ENCODE assay signal across 8 mouse cellular contexts in the genomic region with DNA sequence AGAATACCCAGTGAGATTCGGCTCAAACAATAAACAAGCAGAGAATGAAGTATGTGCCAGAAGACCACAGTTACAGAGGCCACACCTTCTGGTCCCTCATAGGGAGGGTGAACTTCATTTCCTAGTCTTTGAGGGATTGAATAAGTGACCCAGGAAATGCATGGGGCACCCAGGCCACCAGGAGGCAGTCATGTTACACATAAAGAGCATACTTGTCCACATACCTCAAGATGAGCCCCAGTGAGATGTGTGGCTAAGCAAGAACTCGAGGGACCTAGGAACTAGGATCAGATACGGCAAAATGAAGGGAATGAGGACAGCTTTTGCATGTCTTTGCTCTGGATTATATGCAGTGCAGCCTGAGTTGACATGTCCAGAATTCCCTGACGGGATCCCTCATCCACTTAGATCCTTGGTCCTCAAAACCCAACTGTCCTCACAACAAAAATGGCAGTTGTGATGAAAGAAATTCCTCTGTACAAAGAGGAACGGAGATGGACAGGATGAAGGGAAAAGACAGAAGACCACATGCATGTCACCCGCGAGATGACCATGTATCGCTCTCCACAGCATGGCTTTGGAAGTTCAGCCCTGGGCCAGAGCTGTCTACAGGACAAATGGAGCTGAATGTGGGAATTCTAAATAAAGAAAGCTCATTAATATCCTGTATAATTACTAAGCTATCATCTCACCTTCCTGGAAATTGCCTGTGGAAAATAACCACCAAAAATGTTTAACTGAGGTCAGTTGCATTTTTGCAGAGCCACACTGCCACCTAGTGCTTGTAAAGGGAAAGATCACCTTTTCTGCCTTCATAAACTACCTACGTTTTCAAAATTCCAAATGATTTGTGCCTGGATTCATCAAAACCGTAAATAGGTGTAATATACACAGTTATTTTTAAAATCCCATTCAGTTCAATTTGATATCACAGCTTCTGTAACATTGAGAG. TPM values are rescaled to one million over a fixed set of nuclear protein-coding genes. Genes with fewer than 3 reads are reported as not detected.
DNase-seq lines count a peak whose midpoint lies in the region; ATAC-seq and TF ChIP-seq lines count a peak whose summit lies in the region.

No protein-coding gene starts in this region.

- H3K9ac ChIP-seq in MEL (ENCODE audit: control insufficient read depth, low read depth, low read length, poor library complexity, severe bottlenecking): no peak overlapping the region
- 0 out of 2 replicates have a peak overlapping the region, but pooled peaks have one; percentile 14 for H3K9ac ChIP-seq in kidney, embryonic 14.5 days (ENCODE audit: low read depth, low read length)
- H3K9ac ChIP-seq in limb, embryonic 14.5 days (ENCODE audit: low read depth, low read length, severe bottlenecking): no peak overlapping the region

- ATAC-seq in frontal cortex, adult (ENCODE audit: low TSS enrichment): peak; percentile 69
- peak; percentile 50 for ATAC-seq in kidney, embryonic 14.5 days (ENCODE audit: low FRiP score, low TSS enrichment)
- ATAC-seq in limb, embryonic 14.5 days (ENCODE audit: low FRiP score, low read depth): no peak

- DNase-seq in A20 (ENCODE audit: low read depth, low spot score) (peak; percentile 56), MEL (ENCODE audit: low read depth, low spot score) (peak; percentile 31)
- DNase-seq in cerebellum, adult 18-20 months: peak; percentile 55 to 56
- DNase-seq in limb, embryonic 14.5 days (ENCODE audit: low spot score): peak; percentile 29
- DNase-seq in natural killer cell, adult 2 months (ENCODE audit: low spot score in 2 of 2): peak; percentile 20 to 33
- DNase-seq in thymus, postnatal 4 days: peak; percentile 77

- no peaks in the 10 kb centered on the region for H3K79me2 ChIP-seq in MEL (ENCODE audit: control insufficient read depth, insufficient read depth, low read length, poor library complexity)

- H3K4me1 ChIP-seq in MEL (ENCODE audit: control insufficient read depth in 1 of 2, insufficient read depth in 2 of 2, low read length in 2 of 2): no peaks in the 10 kb centered on the region
- H3K4me1 ChIP-seq in kidney, embryonic 14.5 days (ENCODE audit: control insufficient read depth, insufficient read depth, low read length): no peaks in the 10 kb centered on the region
- no peaks in the 10 kb centered on the region for H3K4me1 ChIP-seq in limb, embryonic 14.5 days (ENCODE audit: control insufficient read depth, insufficient read depth, low read length)

- H3K36me3 ChIP-seq in MEL (ENCODE audit: control insufficient read depth in 1 of 2, insufficient read depth in 2 of 2, low read length in 2 of 2): no peaks in the 10 kb centered on the region
- 0 out of 2 replicates have a peak, but pooled peaks cover 2% of the 10 kb centered on the region for H3K36me3 ChIP-seq in kidney, embryonic 14.5 days (ENCODE audit: control insufficient read depth, insufficient read depth, low read length)
- H3K36me3 ChIP-seq in limb, embryonic 14.5 days (ENCODE audit: control insufficient read depth, insufficient read depth, low read length): peaks cover 14% of the 10 kb centered on the region

- WGBS in kidney, embryonic 14.5 days: 68% methylated on average over 10 of the region's 10 CpGs
- 68% methylated on average over 10 of the region's 10 CpGs for WGBS in limb, embryonic 14.5 days

- no peak for TF ChIP-seq POLR2A in MEL (IDR thresholded peaks at IDR 0.05; ENCODE audit: control insufficient read depth in 1 of 2, insufficient read depth in 1 of 2, low read depth in 1 of 2, low read length in 2 of 2, poor library complexity in 1 of 2)
- no peak for TF ChIP-seq POLR2A in limb, embryonic 14.5 days (IDR thresholded peaks at IDR 0.05; ENCODE audit: borderline replicate concordance, extremely low read depth, insufficient read depth, insufficient read length)

- no peak overlapping the region for H3K4me3 ChIP-seq in MEL (ENCODE audit: control insufficient read depth in 1 of 2, insufficient read depth in 1 of 2, low read depth in 2 of 2, low read length in 2 of 2)
- H3K4me3 ChIP-seq in kidney, embryonic 14.5 days (ENCODE audit: low read length): no peak overlapping the region
- H3K4me3 ChIP-seq in limb, embryonic 14.5 days (replicated peaks; ENCODE audit: low read length): no peak overlapping the region

- H3K4me2 ChIP-seq in kidney, embryonic 14.5 days (replicated peaks; ENCODE audit: low read depth, low read length): no peak overlapping the region
- H3K4me2 ChIP-seq in limb, embryonic 14.5 days (replicated peaks; ENCODE audit: low read depth, low read length, severe bottlenecking): no peak overlapping the region

- no peaks in the 10 kb centered on the region for H3K27me3 ChIP-seq in MEL (ENCODE audit: control insufficient read depth in 1 of 2, insufficient read depth in 2 of 2, low read length in 2 of 2)
- H3K27me3 ChIP-seq in kidney, embryonic 14.5 days (ENCODE audit: control insufficient read depth, insufficient read depth, low read length): no peaks in the 10 kb centered on the region
- H3K27me3 ChIP-seq in limb, embryonic 14.5 days (ENCODE audit: control insufficient read depth, insufficient read depth, low read length): no peaks in the 10 kb centered on the region

- H3K27ac ChIP-seq in MEL (ENCODE audit: control insufficient read depth, low read depth, low read length): no peak overlapping the region
- no peak overlapping the region for H3K27ac ChIP-seq in kidney, embryonic 14.5 days (ENCODE audit: low read depth, low read length)
- no peak overlapping the region for H3K27ac ChIP-seq in limb, embryonic 14.5 days (replicated peaks; ENCODE audit: low read depth, low read length)

- TF ChIP-seq RAD21 in MEL (IDR thresholded peaks at IDR 0.05; ENCODE audit: low read depth, low read length): peak; percentile 82

- no peak for TF ChIP-seq EP300 in MEL (IDR thresholded peaks at IDR 0.05; ENCODE audit: low read depth in 1 of 2, low read length in 2 of 2)

- TF ChIP-seq CTCF in MEL (IDR thresholded peaks at IDR 0.05 in 2 of 3, conservative IDR thresholded peaks at IDR 0.05 in 1 of 3; ENCODE audit: control insufficient read depth in 1 of 3, insufficient read depth in 1 of 3, low read depth in 2 of 3, low read length in 3 of 3, poor library complexity in 1 of 3, severe bottlenecking in 1 of 3): peak; percentile 25 to 75 (median 42); a peak in 4 of 6 replicates

- no peaks in the 10 kb centered on the region for H3K9me3 ChIP-seq in MEL (replicated peaks; ENCODE audit: insufficient read depth, low read length)
- no peaks in the 10 kb centered on the region for H3K9me3 ChIP-seq in kidney, embryonic 14.5 days (ENCODE audit: control insufficient read depth, low read length)
- no peaks in the 10 kb centered on the region for H3K9me3 ChIP-seq in limb, embryonic 14.5 days (ENCODE audit: control insufficient read depth, low read length)

TF ChIP-seq in MEL, 35 proteins besides CTCF, POLR2A, EP300 and RAD21:
- peak; percentile 78 for TF ChIP-seq SMC3 (IDR thresholded peaks at IDR 0.05; ENCODE audit: low read depth, low read length)
- TF ChIP-seq ZC3H11A (IDR thresholded peaks at IDR 0.05; ENCODE audit: low read depth, low read length): peak; percentile 58
- TF ChIP-seq MEF2A (IDR thresholded peaks at IDR 0.05; ENCODE audit: extremely low read depth, insufficient replicate concordance, low read depth, low read length, poor library complexity, severe bottlenecking): no peak
- no peak for TF ChIP-seq ELF1 (IDR thresholded peaks at IDR 0.05; ENCODE audit: low read depth, low read length)
- no peak for TF ChIP-seq HCFC1 (IDR thresholded peaks at IDR 0.05; ENCODE audit: low read depth, low read length)
- no peak for TF ChIP-seq JUND (IDR thresholded peaks at IDR 0.05; ENCODE audit: low read depth, low read length)

RNA-seq across cellular contexts. Expression of a gene that starts 54.1 kb away (rescaled TPM):
- total RNA-seq in MEL (2012; rRNA removed): not detected in 2 replicates
- polyA plus RNA-seq in MEL (2012; ENCODE audit: insufficient read depth in 1 of 2, insufficient read length in 2 of 2, low read depth in 1 of 2, low replicate concordance in 2 of 2, missing spikeins in 1 of 2): not detected
- 8.6 and 10.5 TPM in 2 replicates for polyA plus RNA-seq in kidney, embryonic 14.5 days (2014; fragmentation: Nextera tagmentation; extraction: Ambion mirVana)
- 29.7 and 37.4 TPM in 2 replicates for polyA plus RNA-seq in limb, embryonic 14.5 days (2012; rRNA removed)
- 11.0 and 13.6 TPM in 2 replicates for polyA plus RNA-seq in limb, embryonic 14.5 days (2014; fragmentation: Nextera tagmentation; extraction: Ambion mirVana)

Comparison
In these comparisons a context has a peak if more than half of its experiments do, and no peak if none do; other contexts are left out.
1. DNase-seq: peak in every context shown above with its lines; median percentile 77 in thymus, postnatal 4 days; 56 in A20; 56 in cerebellum, adult 18-20 months; 31 in MEL; 29 in limb, embryonic 14.5 days; 26 in natural killer cell, adult 2 months.